Comparison of ENCODE assay signal across 8 mouse cellular contexts in the genomic region with DNA sequence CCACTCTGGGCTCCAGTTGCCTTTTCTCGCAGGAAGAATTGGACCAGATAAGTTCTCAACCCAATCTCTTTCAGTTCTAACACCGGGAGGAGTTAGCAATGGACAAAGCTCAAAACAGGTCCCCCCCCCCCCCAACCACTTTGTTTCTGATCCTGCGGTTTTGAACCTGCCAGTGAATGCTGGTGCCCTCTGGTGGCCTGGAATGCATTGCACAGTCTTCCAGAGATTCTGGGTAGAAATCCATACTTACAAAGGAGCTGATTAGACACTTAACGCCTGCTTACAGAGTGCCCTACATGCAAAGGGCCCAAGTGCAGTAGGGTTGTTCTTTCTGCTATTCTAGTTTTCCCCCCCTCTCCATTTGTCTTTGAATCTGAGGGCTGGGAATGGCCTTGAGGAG. TPM values are rescaled to one million over a fixed set of nuclear protein-coding genes. Genes with fewer than 3 reads are reported as not detected.
DNase-seq lines count a peak whose midpoint lies in the region; ATAC-seq and TF ChIP-seq lines count a peak whose summit lies in the region.

No protein-coding gene starts in this region.

- TF ChIP-seq EP300 in heart, adult 2 months (IDR thresholded peaks at IDR 0.05; ENCODE audit: insufficient read depth, low read depth, low read length) = no peak

- H3K36me3 ChIP-seq in heart, adult 2 months (ENCODE audit: control insufficient read depth, insufficient read depth, low read length) = no peaks in the 10 kb centered on the region
- peaks cover 96% of the 10 kb centered on the region for H3K36me3 ChIP-seq in midbrain, embryonic 13.5 days
- H3K36me3 ChIP-seq in midbrain, embryonic 15.5 days (replicated peaks) = peaks cover 48% of the 10 kb centered on the region

- no peaks in the 10 kb centered on the region for H3K9me3 ChIP-seq in midbrain, embryonic 13.5 days
- no peaks in the 10 kb centered on the region for H3K9me3 ChIP-seq in midbrain, embryonic 15.5 days

- no peak overlapping the region for H3K27ac ChIP-seq in heart, adult 2 months
- H3K27ac ChIP-seq in midbrain, embryonic 13.5 days = no peak overlapping the region
- no peak overlapping the region for H3K27ac ChIP-seq in midbrain, embryonic 15.5 days

- intact Hi-C loops in heart, adult 2 months (cut with DNase I) = no loop called here

- no peak overlapping the region for H3K4me2 ChIP-seq in midbrain, embryonic 13.5 days (replicated peaks)
- no peak overlapping the region for H3K4me2 ChIP-seq in midbrain, embryonic 15.5 days

- TF ChIP-seq POLR2A in heart, adult 2 months (IDR thresholded peaks at IDR 0.05; ENCODE audit: insufficient read depth, low read depth, low read length) = no peak

- H3K9ac ChIP-seq in heart, adult 2 months (ENCODE audit: low read depth, low read length) = no peak overlapping the region
- no peak overlapping the region for H3K9ac ChIP-seq in midbrain, embryonic 13.5 days (replicated peaks)
- no peak overlapping the region for H3K9ac ChIP-seq in midbrain, embryonic 15.5 days

- 53% methylated on average over 4 of the region's 4 CpGs for WGBS in heart, adult 2 months
- WGBS in midbrain, embryonic 13.5 days = 73% methylated on average over 4 of the region's 4 CpGs
- WGBS in midbrain, embryonic 15.5 days = 70% methylated on average over 4 of the region's 4 CpGs

- H3K4me3 ChIP-seq in heart, adult 2 months = no peak overlapping the region
- H3K4me3 ChIP-seq in midbrain, embryonic 13.5 days (replicated peaks) = no peak overlapping the region
- H3K4me3 ChIP-seq in midbrain, embryonic 15.5 days = no peak overlapping the region

- H3K79me2 ChIP-seq in heart, adult 2 months (replicated peaks; ENCODE audit: control insufficient read depth, insufficient read depth, low read length) = no peaks in the 10 kb centered on the region

- H3K27me3 ChIP-seq in heart, adult 2 months (ENCODE audit: control insufficient read depth, insufficient read depth, low read length) = no peaks in the 10 kb centered on the region
- no peaks in the 10 kb centered on the region for H3K27me3 ChIP-seq in midbrain, embryonic 13.5 days
- H3K27me3 ChIP-seq in midbrain, embryonic 15.5 days (replicated peaks) = no peaks in the 10 kb centered on the region

- DNase-seq in heart, adult 2 months = no peak
- DNase-seq in heart, adult 8-10 months (ENCODE audit: low spot score) = no peak
- DNase-seq in adipocyte (ENCODE audit: low spot score) = peak; percentile 13
- DNase-seq in lung, postnatal 36 days = peak; percentile 27
- no peak for DNase-seq in spleen, postnatal 14 days (ENCODE audit: low spot score in 2 of 2)
- DNase-seq in layer of hippocampus, adult 11-12 months (ENCODE audit: low spot score) = no peak

- TF ChIP-seq CTCF in heart, adult 2 months (IDR thresholded peaks at IDR 0.05) = peak; percentile 50

- H3K4me1 ChIP-seq in heart, adult 2 months (ENCODE audit: control insufficient read depth, insufficient read depth, low read length) = peaks cover 1% of the 10 kb centered on the region; the same call in 1 of the 2 replicates
- no peaks in the 10 kb centered on the region for H3K4me1 ChIP-seq in midbrain, embryonic 13.5 days (replicated peaks)
- no peaks in the 10 kb centered on the region for H3K4me1 ChIP-seq in midbrain, embryonic 15.5 days

- ATAC-seq in midbrain, embryonic 13.5 days = 0 out of 2 replicates have a peak, but pooled peaks have one; percentile 21
- ATAC-seq in midbrain, embryonic 15.5 days (replicated peaks) = no peak

RNA-seq across cellular contexts. Expression of a gene that starts 22.9 kb away (rescaled TPM):
- not detected for total RNA-seq in heart, adult 2 months (2021)
- not detected in 2 replicates for polyA plus RNA-seq in heart, adult 2 months (2012; rRNA removed)
- not detected for total RNA-seq in heart, adult 8-10 months (2022)
- 4.6 and 5.9 TPM in 2 replicates for polyA plus RNA-seq in midbrain, embryonic 13.5 days (2015; fragmentation: Nextera tagmentation; extraction: Ambion mirVana)
- 8.4 and 10.0 TPM in 2 replicates for polyA plus RNA-seq in midbrain, embryonic 15.5 days (2015; fragmentation: Nextera tagmentation; extraction: Ambion mirVana)

RNA-seq across cellular contexts. Expression of a gene that starts 54.5 kb away (rescaled TPM):
- total RNA-seq in heart, adult 2 months (2021) = 10 to 100 TPM; 55.2 to 68.8 TPM
- polyA plus RNA-seq in heart, adult 2 months (2012; rRNA removed) = 28.8 and 30.5 TPM in 2 replicates
- total RNA-seq in heart, adult 8-10 months (2022) = 10 to 100 TPM; 63.9 to 70.3 (median 66.7) TPM
- polyA plus RNA-seq in midbrain, embryonic 13.5 days (2015; fragmentation: Nextera tagmentation; extraction: Ambion mirVana) = 75.5 and 80.8 TPM in 2 replicates
- polyA plus RNA-seq in midbrain, embryonic 15.5 days (2015; fragmentation: Nextera tagmentation; extraction: Ambion mirVana) = 97.6 and 104 TPM in 2 replicates

Comparison
In these comparisons a context has a peak if more than half of its experiments do, and no peak if none do; other contexts are left out.
1. DNase-seq: peak in adipocyte (single experiment) and lung, postnatal 36 days (single experiment); none in heart, adult 2 months (0 of 2), heart, adult 8-10 months (single experiment), spleen, postnatal 14 days (0 of 2) and layer of hippocampus, adult 11-12 months (single experiment).